Mouse (Mus musculus): ENCODE results near the gene Prkn.

GRCm38 (mm10) chr17:11392622-11393294 is 552.6 kb downstream of the Prkn start:
- TF ChIP-seq CTCF (IDR thresholded peaks at IDR 0.05; ENCODE audit: borderline replicate concordance, insufficient read depth, low read depth, low read length) (no peak), POLR2A (IDR thresholded peaks at IDR 0.05; ENCODE audit: borderline replicate concordance, insufficient read depth, low read length) (no peak)

Data from cerebellum, adult 2 months (tissue).